7 mouse cellular contexts compared by ENCODE assay signal in genomic region chr12:56681096-56681811, GRCm38 (mm10). TPM values are rescaled to one million over a fixed set of nuclear protein-coding genes. Genes with fewer than 3 reads are reported as not detected.
DNase-seq lines count a peak whose midpoint lies in the region; ATAC-seq lines count a peak whose summit lies in the region.

No protein-coding gene starts in this region.

- H3K9me3 ChIP-seq in hindbrain, embryonic 15.5 days: no peaks in the 10 kb centered on the region
- no peaks in the 10 kb centered on the region for H3K9me3 ChIP-seq in liver, embryonic 15.5 days (replicated peaks)
- no peaks in the 10 kb centered on the region for H3K9me3 ChIP-seq in stomach, embryonic 14.5 days (ENCODE audit: control insufficient read depth, low read depth, low read length)

- ATAC-seq in hindbrain, embryonic 15.5 days (ENCODE audit: low FRiP score, low read depth): peak; percentile 61
- ATAC-seq in liver, embryonic 15.5 days (ENCODE audit: insufficient read depth): no peak
- peak; percentile 69; the same call in 1 of the 2 replicates for ATAC-seq in stomach, embryonic 14.5 days (ENCODE audit: insufficient number of reproducible peaks, insufficient read depth, low FRiP score, low read depth)

- peak overlapping the region; percentile 32 for H3K4me3 ChIP-seq in hindbrain, embryonic 15.5 days
- peak overlapping the region; percentile 14; the same call in 1 of the 2 replicates for H3K4me3 ChIP-seq in liver, embryonic 15.5 days (replicated peaks)
- H3K4me3 ChIP-seq in stomach, embryonic 14.5 days (ENCODE audit: low read depth, low read length): peak overlapping the region; percentile 26

- peaks cover 86% of the 10 kb centered on the region for H3K27me3 ChIP-seq in hindbrain, embryonic 15.5 days
- H3K27me3 ChIP-seq in liver, embryonic 15.5 days: peaks cover 87% of the 10 kb centered on the region
- H3K27me3 ChIP-seq in stomach, embryonic 14.5 days (ENCODE audit: control insufficient read depth, insufficient read depth, low read length): peaks cover 31% of the 10 kb centered on the region

- H3K9ac ChIP-seq in hindbrain, embryonic 15.5 days: no peak overlapping the region
- no peak overlapping the region for H3K9ac ChIP-seq in liver, embryonic 15.5 days
- H3K9ac ChIP-seq in stomach, embryonic 14.5 days (replicated peaks; ENCODE audit: low read depth, low read length): no peak overlapping the region

- H3K36me3 ChIP-seq in hindbrain, embryonic 15.5 days: no peaks in the 10 kb centered on the region
- no peaks in the 10 kb centered on the region for H3K36me3 ChIP-seq in liver, embryonic 15.5 days (replicated peaks)
- H3K36me3 ChIP-seq in stomach, embryonic 14.5 days (ENCODE audit: control insufficient read depth, insufficient read depth, low read length): no peaks in the 10 kb centered on the region

- 1% methylated on average over 38 of the region's 38 CpGs for WGBS in hindbrain, embryonic 15.5 days
- 3% methylated on average over 38 of the region's 38 CpGs for WGBS in liver, embryonic 15.5 days (ENCODE audit: insufficient replicate concordance)
- WGBS in stomach, embryonic 14.5 days: 2% methylated on average over 38 of the region's 38 CpGs

- peaks cover 8% of the 10 kb centered on the region for H3K4me1 ChIP-seq in hindbrain, embryonic 15.5 days (replicated peaks)
- no peaks in the 10 kb centered on the region; the same call in 1 of the 2 replicates for H3K4me1 ChIP-seq in liver, embryonic 15.5 days (replicated peaks)
- peaks cover 4% of the 10 kb centered on the region; the same call in 1 of the 2 replicates for H3K4me1 ChIP-seq in stomach, embryonic 14.5 days (ENCODE audit: control insufficient read depth, insufficient read depth, low read length)

- peak; percentile 79 for DNase-seq in Muller cell, postnatal 12 days (ENCODE audit: inconsistent ontology term)
- peak; percentile 87 for DNase-seq in embryo, embryonic 10 days (ENCODE audit: low spot score)
- no peak for DNase-seq in B cell, adult 2 months
- DNase-seq in c-Kit-positive CD71-positive TER-119-positive erythroid progenitor cells, embryonic 14.5 days (ENCODE audit: low spot score): no peak

- peak overlapping the region; percentile 59 for H3K4me2 ChIP-seq in hindbrain, embryonic 15.5 days
- peak overlapping the region; percentile 44 for H3K4me2 ChIP-seq in liver, embryonic 15.5 days
- peak overlapping the region; percentile 65 for H3K4me2 ChIP-seq in stomach, embryonic 14.5 days (replicated peaks; ENCODE audit: low read depth, low read length)

- H3K27ac ChIP-seq in hindbrain, embryonic 15.5 days (replicated peaks): no peak overlapping the region
- no peak overlapping the region for H3K27ac ChIP-seq in liver, embryonic 15.5 days (replicated peaks)
- no peak overlapping the region for H3K27ac ChIP-seq in stomach, embryonic 14.5 days (ENCODE audit: low read length)

RNA-seq across cellular contexts. Expression of gene Pax9, which starts 10.3 kb away (rescaled TPM):
- polyA plus RNA-seq in hindbrain, embryonic 15.5 days (2015; fragmentation: Nextera tagmentation; extraction: Ambion mirVana): not detected in 2 replicates
- 0.15 and 0.18 TPM in 2 replicates for polyA plus RNA-seq in liver, embryonic 15.5 days (2015; fragmentation: Nextera tagmentation; extraction: Ambion mirVana)
- polyA plus RNA-seq in stomach, embryonic 14.5 days (2014; fragmentation: Nextera tagmentation; extraction: Ambion mirVana): 2.3 and 3.8 TPM in 2 replicates

Comparison
In these comparisons a context has a peak if more than half of its experiments do, and no peak if none do; other contexts are left out.
1. DNase-seq: peak in Muller cell, postnatal 12 days (single experiment) and embryo, embryonic 10 days (single experiment); none in B cell, adult 2 months (0 of 2) and c-Kit-positive CD71-positive TER-119-positive erythroid progenitor cells, embryonic 14.5 days (single experiment).
2. Peak in every context shown above with its lines, with median percentiles within 50 percentile points of each other: H3K4me2 ChIP-seq and H3K4me3 ChIP-seq.